Mouse (Mus musculus): ENCODE measurements at regions not wholly inside any gene's neighbourhood (a gene's known extent, or its start where the extent isn't known, plus 50 kb on each side); places are given as distances from the start of the nearest gene placed in this dataset.

DNA sequence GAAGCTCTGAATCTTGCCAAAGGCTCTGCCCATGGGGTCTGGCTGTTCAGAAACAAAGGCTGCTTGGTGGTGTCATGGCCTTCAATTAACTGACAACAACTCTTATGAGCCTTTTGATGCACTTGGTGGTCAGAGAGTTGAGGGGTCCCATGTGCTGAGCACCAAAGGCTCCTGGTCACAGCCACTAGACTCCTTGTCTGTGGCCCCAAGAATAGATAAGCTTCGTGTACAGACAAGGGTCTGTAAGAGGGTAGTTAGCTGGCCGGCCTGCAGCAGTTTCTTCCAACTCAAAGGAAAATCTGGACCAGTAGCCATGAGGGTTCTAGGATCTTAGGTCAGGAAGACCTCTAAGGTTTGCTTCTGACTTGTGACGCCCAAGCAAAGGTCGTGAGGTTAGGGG, 421.9 kb downstream of the Cd83 start:
- no peak for TF ChIP-seq CTCF (IDR thresholded peaks at IDR 0.05; ENCODE audit: borderline replicate concordance, extremely low read depth, insufficient read depth, insufficient read length)
- TF ChIP-seq POLR2A (IDR thresholded peaks at IDR 0.05; ENCODE audit: borderline replicate concordance, extremely low read depth, insufficient read depth, insufficient read length, poor library complexity, severe bottlenecking), result no peak

All from brain, embryonic 14.5 days (tissue).